Mouse (Mus musculus): ENCODE measurements around the gene Pla2g4e. TPM values are rescaled to one million over a fixed set of nuclear protein-coding genes. Genes with fewer than 3 reads are reported as not detected.

The Pla2g4e gene
- polyA plus RNA-seq, 1 experiment from 2014 or later = 0.49 TPM

DNA sequence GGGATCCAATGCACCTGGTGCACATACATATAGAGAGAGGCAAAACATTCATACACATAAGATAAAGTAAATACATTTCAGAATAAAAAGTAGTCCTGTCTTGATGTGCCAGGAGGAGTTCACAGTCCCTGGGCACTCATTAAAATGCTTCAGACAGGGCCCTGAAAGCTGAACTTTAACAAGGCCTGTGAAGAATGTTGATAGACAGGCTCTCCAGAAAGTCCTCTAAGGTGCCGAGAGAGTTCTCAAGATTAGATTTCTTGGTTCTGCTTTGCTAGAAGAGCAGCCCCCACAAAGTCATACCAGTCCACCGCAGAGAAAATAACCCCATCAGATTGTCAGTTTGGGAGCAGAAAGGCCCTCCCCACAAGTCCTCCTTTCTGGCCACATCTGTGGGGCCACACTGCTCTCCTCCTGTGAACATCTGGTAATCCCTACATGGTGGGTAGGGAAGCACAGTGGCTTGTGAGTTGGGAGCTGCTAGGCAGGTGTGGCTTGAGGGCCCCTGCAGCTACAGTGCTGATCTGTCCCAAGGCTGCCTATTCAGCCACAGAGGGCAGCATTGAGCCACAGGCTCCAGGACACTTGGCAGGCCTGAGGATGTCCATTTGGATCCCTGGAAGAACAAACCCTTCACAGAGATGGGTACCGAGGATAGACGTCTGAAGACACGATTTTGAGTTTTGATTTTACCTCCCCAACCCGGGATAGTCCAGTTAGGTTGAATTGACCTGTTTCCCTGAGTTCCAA is 59.4 kb downstream of the Pla2g4e start:
- Histone ChIP-seq H3K27me3 (ENCODE audit: control insufficient read depth, insufficient read depth, low read length) (no peaks in the 10 kb centered on the region), H3K4me1 (ENCODE audit: control insufficient read depth, insufficient read depth, low read length) (peaks cover 4% of the 10 kb centered on the region; the same call in 1 of the 2 replicates), H3K9ac (ENCODE audit: low read depth, low read length) (no peak overlapping the region), H3K27ac (ENCODE audit: low read depth, low read length) (no peak overlapping the region), H3K4me2 (no peak overlapping the region), H3K36me3 (ENCODE audit: control insufficient read depth, insufficient read depth, low read length) (no peaks in the 10 kb centered on the region), H3K4me3 (ENCODE audit: low read depth, low read length) (no peak overlapping the region), H3K9me3 (replicated peaks; ENCODE audit: control insufficient read depth, low read length) (no peaks in the 10 kb centered on the region)
- ATAC-seq (replicated peaks; ENCODE audit: insufficient number of reproducible peaks, low FRiP score, low TSS enrichment) = no peak
- 56% methylated on average over 6 of the region's 6 CpGs for WGBS (ENCODE audit: insufficient replicate concordance)

DNA sequence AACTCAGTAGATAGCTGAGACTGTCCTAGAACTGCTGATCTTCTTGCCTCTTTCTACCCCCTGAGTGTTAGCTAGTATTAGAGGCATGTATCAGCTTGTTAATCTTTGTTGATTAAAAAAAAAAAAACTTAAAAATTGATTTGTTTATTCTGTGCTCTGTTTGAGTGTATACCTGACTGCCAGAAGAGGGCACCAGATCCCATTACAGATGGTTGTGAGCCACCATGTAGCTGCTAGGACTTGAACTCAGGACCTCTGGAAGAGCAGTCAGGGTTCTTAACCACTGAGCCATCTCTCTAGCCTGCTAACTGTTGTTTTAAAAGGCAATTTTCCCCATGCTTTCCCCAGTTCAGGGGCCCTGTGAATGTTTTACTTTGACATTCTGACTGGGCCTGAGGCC is 66.2 kb downstream of the Pla2g4e start:
- H3K27ac ChIP-seq (ENCODE audit: low read depth, low read length) = no peak overlapping the region
- H3K9me3 ChIP-seq (replicated peaks; ENCODE audit: control insufficient read depth, low read length) = no peaks in the 10 kb centered on the region
- no peak for ATAC-seq (replicated peaks; ENCODE audit: insufficient number of reproducible peaks, low FRiP score, low TSS enrichment)
- H3K4me2 ChIP-seq = no peak overlapping the region
- H3K27me3 ChIP-seq (ENCODE audit: control insufficient read depth, insufficient read depth, low read length) = no peaks in the 10 kb centered on the region
- H3K4me3 ChIP-seq (ENCODE audit: low read depth, low read length) = no peak overlapping the region
- no peak overlapping the region for H3K9ac ChIP-seq (ENCODE audit: low read depth, low read length)
- no peaks in the 10 kb centered on the region for H3K36me3 ChIP-seq (ENCODE audit: control insufficient read depth, insufficient read depth, low read length)
- no peaks in the 10 kb centered on the region for H3K4me1 ChIP-seq (ENCODE audit: control insufficient read depth, insufficient read depth, low read length)

DNA sequence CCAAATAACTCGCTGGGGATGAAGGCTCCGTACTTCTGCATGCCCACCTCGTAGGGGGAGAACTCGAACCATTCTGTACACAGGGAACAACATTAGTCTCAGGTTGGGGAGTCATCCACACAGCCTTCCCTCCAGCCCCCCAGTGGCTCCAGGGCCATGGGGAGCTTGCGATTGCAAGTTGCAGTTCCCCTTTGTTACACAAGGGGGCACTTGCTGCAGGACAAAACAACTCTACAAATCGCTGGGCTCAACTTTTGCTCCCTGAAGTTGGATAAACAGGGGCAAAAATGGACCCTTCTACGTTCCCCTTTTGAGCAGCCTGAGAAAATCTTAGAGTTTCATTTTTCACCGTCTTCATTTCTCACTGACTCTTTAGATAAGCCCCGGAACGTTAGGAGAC is 71.4 kb downstream of the Pla2g4e start:
- Histone ChIP-seq H3K27ac (ENCODE audit: low read depth, low read length) (no peak overlapping the region), H3K9me3 (replicated peaks; ENCODE audit: control insufficient read depth, low read length) (no peaks in the 10 kb centered on the region), H3K4me3 (ENCODE audit: low read depth, low read length) (no peak overlapping the region), H3K4me1 (ENCODE audit: control insufficient read depth, insufficient read depth, low read length) (no peaks in the 10 kb centered on the region), H3K9ac (ENCODE audit: low read depth, low read length) (no peak overlapping the region), H3K36me3 (ENCODE audit: control insufficient read depth, insufficient read depth, low read length) (no peaks in the 10 kb centered on the region), H3K4me2 (peak overlapping the region; percentile 36), H3K27me3 (ENCODE audit: control insufficient read depth, insufficient read depth, low read length) (0 out of 2 replicates have a peak, but pooled peaks cover 2% of the 10 kb centered on the region)
- 18% methylated on average over 10 of the region's 10 CpGs for WGBS (ENCODE audit: insufficient replicate concordance)
- no peak for ATAC-seq (replicated peaks; ENCODE audit: insufficient number of reproducible peaks, low FRiP score, low TSS enrichment)

DNA sequence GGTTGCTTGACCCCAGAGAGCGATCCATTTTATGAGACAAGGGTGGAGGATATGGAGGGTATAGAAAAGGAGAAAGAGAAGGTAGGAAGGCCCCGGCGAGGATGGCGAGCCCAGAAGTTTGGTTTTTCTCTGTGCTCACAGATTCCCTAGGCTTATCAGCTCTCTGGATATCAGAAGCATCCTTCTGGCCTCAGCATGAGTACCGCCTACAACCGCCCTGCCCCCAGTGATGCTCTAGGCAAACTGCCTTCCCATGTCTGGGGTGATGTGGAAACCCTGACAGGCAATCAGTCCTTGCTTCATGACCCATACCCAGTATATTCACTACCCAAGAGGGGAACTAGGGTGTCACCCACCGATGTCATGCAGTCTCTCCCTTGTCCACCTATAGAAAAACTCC is 73.8 kb downstream of the Pla2g4e start:
- no peak overlapping the region for H3K4me3 ChIP-seq (ENCODE audit: low read depth, low read length)
- H3K9me3 ChIP-seq (replicated peaks; ENCODE audit: control insufficient read depth, low read length) = no peaks in the 10 kb centered on the region
- no peak overlapping the region for H3K9ac ChIP-seq (ENCODE audit: low read depth, low read length)
- H3K4me2 ChIP-seq = no peak overlapping the region
- no peak for ATAC-seq (replicated peaks; ENCODE audit: insufficient number of reproducible peaks, low FRiP score, low TSS enrichment)
- no peak overlapping the region for H3K27ac ChIP-seq (ENCODE audit: low read depth, low read length)
- 69% methylated on average over 7 of the region's 7 CpGs for WGBS (ENCODE audit: insufficient replicate concordance)
- no peaks in the 10 kb centered on the region for H3K4me1 ChIP-seq (ENCODE audit: control insufficient read depth, insufficient read depth, low read length)
- no peaks in the 10 kb centered on the region for H3K36me3 ChIP-seq (ENCODE audit: control insufficient read depth, insufficient read depth, low read length)
- 0 out of 2 replicates have a peak, but pooled peaks cover 2% of the 10 kb centered on the region for H3K27me3 ChIP-seq (ENCODE audit: control insufficient read depth, insufficient read depth, low read length)

DNA sequence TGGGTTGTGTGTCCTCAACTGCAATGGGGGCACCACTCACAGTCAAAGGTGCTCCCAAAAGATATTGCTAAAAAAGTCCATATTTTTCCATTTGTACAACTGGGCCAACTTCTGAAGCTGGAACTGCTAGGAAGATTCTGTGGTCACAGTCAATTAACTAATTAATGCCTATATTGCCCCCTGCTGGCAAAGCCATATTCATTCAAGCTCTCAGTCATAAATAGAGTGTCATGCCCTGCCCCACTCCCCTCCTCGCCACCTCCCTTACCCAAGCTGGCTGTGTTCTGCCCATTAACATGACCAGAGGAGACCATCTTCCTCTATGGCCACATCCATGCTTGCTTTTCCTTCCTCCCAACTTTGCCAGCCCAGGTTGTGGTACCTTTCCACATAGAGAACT is 74.4 kb downstream of the Pla2g4e start:
- H3K36me3 ChIP-seq (ENCODE audit: control insufficient read depth, insufficient read depth, low read length) = no peaks in the 10 kb centered on the region
- 32% methylated on average over 1 of the region's 1 CpGs for WGBS (ENCODE audit: insufficient replicate concordance)
- no peak overlapping the region for H3K4me3 ChIP-seq (ENCODE audit: low read depth, low read length)

DNA sequence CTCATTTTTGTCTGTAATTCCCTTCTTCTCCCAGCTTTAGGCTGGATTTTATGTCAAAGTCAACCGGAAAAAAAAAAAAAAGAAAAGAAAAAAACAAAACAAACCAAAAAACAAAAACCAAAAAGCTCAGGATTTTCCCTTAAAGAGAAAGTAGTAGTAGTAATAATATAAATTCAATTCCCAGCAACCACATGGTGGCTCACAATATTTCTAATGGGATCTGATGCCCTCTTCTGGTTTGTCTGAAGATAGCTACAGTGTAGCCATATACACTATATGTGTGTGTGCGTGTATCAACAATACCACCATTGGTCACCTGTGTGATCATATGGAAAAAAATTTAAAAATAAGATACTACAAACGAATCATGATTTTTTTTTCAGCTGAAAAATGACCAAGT is 75.8 kb downstream of the Pla2g4e start:
- 80% methylated on average over 3 of the region's 3 CpGs for whole genome bisulfite sequencing (ENCODE audit: insufficient replicate concordance)
- Histone ChIP-seq H3K27me3 (ENCODE audit: control insufficient read depth, insufficient read depth, low read length) (0 out of 2 replicates have a peak, but pooled peaks cover 2% of the 10 kb centered on the region), H3K4me2 (no peak overlapping the region), H3K4me3 (ENCODE audit: low read depth, low read length) (no peak overlapping the region), H3K27ac (ENCODE audit: low read depth, low read length) (no peak overlapping the region), H3K36me3 (ENCODE audit: control insufficient read depth, insufficient read depth, low read length) (no peaks in the 10 kb centered on the region), H3K9ac (ENCODE audit: low read depth, low read length) (no peak overlapping the region), H3K4me1 (ENCODE audit: control insufficient read depth, insufficient read depth, low read length) (no peaks in the 10 kb centered on the region), H3K9me3 (replicated peaks; ENCODE audit: control insufficient read depth, low read length) (no peaks in the 10 kb centered on the region)
- no peak for ATAC-seq (replicated peaks; ENCODE audit: insufficient number of reproducible peaks, low FRiP score, low TSS enrichment)

More for the DNA sequence above, 74.4 kb downstream of the Pla2g4e start:
- ATAC-seq (replicated peaks; ENCODE audit: insufficient number of reproducible peaks, low FRiP score, low TSS enrichment) = no peak
- H3K27me3 ChIP-seq (ENCODE audit: control insufficient read depth, insufficient read depth, low read length) = 0 out of 2 replicates have a peak, but pooled peaks cover 2% of the 10 kb centered on the region
- H3K9me3 ChIP-seq (replicated peaks; ENCODE audit: control insufficient read depth, low read length) = no peaks in the 10 kb centered on the region
- no peak overlapping the region for H3K9ac ChIP-seq (ENCODE audit: low read depth, low read length)
- H3K27ac ChIP-seq (ENCODE audit: low read depth, low read length) = no peak overlapping the region
- no peak overlapping the region for H3K4me2 ChIP-seq
- no peaks in the 10 kb centered on the region for H3K4me1 ChIP-seq (ENCODE audit: control insufficient read depth, insufficient read depth, low read length)

DNA sequence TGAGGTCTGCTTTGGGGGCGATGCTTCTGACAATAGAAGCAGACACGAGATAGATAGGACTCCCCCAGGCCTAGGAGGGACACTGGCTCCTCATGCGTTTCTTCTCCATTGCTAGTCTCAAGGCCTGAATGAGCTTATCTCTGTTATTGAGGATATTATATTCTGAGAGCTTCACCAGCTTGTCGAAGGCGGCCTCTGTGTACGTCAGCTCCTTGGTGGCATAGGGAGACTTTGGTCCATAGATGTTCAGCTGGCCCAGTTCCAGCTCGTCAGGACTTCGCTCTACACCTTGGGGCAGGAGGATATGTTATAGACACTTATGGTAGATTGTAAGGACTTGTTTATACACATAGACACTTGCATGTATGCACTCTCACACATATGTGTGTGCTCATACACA is 77.4 kb downstream of the Pla2g4e start:
- Histone ChIP-seq H3K9ac (ENCODE audit: low read depth, low read length) (no peak overlapping the region), H3K36me3 (ENCODE audit: control insufficient read depth, insufficient read depth, low read length) (no peaks in the 10 kb centered on the region), H3K27ac (ENCODE audit: low read depth, low read length) (no peak overlapping the region), H3K9me3 (replicated peaks; ENCODE audit: control insufficient read depth, low read length) (no peaks in the 10 kb centered on the region), H3K4me2 (no peak overlapping the region), H3K4me1 (ENCODE audit: control insufficient read depth, insufficient read depth, low read length) (no peaks in the 10 kb centered on the region), H3K4me3 (ENCODE audit: low read depth, low read length) (no peak overlapping the region), H3K27me3 (ENCODE audit: control insufficient read depth, insufficient read depth, low read length) (0 out of 2 replicates have a peak, but pooled peaks cover 2% of the 10 kb centered on the region)
- 83% methylated on average over 8 of the region's 8 CpGs for WGBS (ENCODE audit: insufficient replicate concordance)
- ATAC-seq (replicated peaks; ENCODE audit: insufficient number of reproducible peaks, low FRiP score, low TSS enrichment) = no peak

DNA sequence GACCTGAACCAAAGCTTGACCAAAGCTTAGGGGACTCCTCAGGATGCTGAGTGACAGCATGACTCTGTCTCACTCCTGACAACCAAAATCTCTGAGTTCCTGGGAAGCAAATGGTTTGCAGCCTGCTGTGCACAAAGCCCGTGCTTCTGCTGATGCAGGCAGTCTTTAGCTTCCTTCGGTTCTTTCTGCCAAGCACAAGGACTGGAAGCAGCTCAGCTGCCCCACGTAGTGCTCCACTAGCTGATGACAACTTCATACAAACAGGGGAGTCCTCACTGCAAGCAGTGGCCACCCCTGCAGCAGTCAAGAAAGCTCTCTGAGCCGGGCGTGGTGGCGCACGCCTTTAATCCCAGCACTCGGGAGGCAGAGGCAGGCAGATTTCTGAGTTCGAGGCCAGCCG is 79.7 kb downstream of the Pla2g4e start:
- no peaks in the 10 kb centered on the region for H3K27me3 ChIP-seq (ENCODE audit: control insufficient read depth, insufficient read depth, low read length)
- H3K4me1 ChIP-seq (ENCODE audit: control insufficient read depth, insufficient read depth, low read length) = no peaks in the 10 kb centered on the region
- no peak overlapping the region for H3K27ac ChIP-seq (ENCODE audit: low read depth, low read length)
- WGBS (ENCODE audit: insufficient replicate concordance) = 75% methylated on average over 10 of the region's 10 CpGs
- ATAC-seq (replicated peaks; ENCODE audit: insufficient number of reproducible peaks, low FRiP score, low TSS enrichment) = no peak
- no peak overlapping the region for H3K9ac ChIP-seq (ENCODE audit: low read depth, low read length)
- H3K36me3 ChIP-seq (ENCODE audit: control insufficient read depth, insufficient read depth, low read length) = no peaks in the 10 kb centered on the region
- H3K4me2 ChIP-seq = no peak overlapping the region
- no peaks in the 10 kb centered on the region for H3K9me3 ChIP-seq (replicated peaks; ENCODE audit: control insufficient read depth, low read length)
- no peak overlapping the region for H3K4me3 ChIP-seq (ENCODE audit: low read depth, low read length)

DNA sequence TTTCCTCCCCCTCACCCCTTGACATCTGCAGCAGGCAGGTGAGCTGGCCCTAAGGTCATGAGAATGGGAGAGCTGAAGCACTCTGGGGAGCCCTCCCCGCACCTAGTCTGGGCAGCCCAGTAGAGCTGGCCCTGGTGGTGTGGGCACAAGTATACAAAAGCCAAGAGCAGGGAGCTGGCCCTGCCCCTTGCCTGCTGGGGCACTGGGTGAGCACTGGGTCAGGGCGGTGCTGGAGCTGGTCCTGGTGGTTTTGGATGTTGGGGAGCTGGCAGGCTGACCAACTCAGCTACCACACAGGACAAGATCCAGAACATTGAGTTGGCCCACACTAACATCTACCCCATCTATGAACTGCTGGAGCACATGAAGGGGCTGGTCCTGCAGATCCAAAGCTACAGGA is 85.7 kb downstream of the Pla2g4e start:
- Histone ChIP-seq H3K36me3 (ENCODE audit: control insufficient read depth, insufficient read depth, low read length) (no peaks in the 10 kb centered on the region), H3K4me3 (ENCODE audit: low read depth, low read length) (no peak overlapping the region), H3K27me3 (ENCODE audit: control insufficient read depth, insufficient read depth, low read length) (no peaks in the 10 kb centered on the region), H3K9me3 (replicated peaks; ENCODE audit: control insufficient read depth, low read length) (no peaks in the 10 kb centered on the region), H3K4me2 (no peak overlapping the region), H3K4me1 (ENCODE audit: control insufficient read depth, insufficient read depth, low read length) (no peaks in the 10 kb centered on the region), H3K27ac (ENCODE audit: low read depth, low read length) (no peak overlapping the region), H3K9ac (ENCODE audit: low read depth, low read length) (no peak overlapping the region)
- ATAC-seq (replicated peaks; ENCODE audit: insufficient number of reproducible peaks, low FRiP score, low TSS enrichment) = no peak
- 84% methylated on average over 2 of the region's 2 CpGs for WGBS (ENCODE audit: insufficient replicate concordance)

All from heart, embryonic 11.5 days (tissue).